Mouse (Mus musculus) E14TG2a.4 (cell line): ENCODE measurements around the gene Foxo6.

Experiments used
- CTCF ChIP-seq: conservative IDR thresholded peaks from 2 replicates; pipeline ENCODE4 v1.5.1; 2014; ENCODE audit warnings: low read length
- POU5F1 ChIP-seq: IDR thresholded peaks from 2 replicates; pipeline ENCODE4 v1.6.1; 2014; ENCODE audit warnings: low read length, borderline replicate concordance

- TF ChIP-seq CTCF (no peak), POU5F1 (no peak)
Observed at GRCm38 (mm10) chr4:120331992-120332391, 44.8 kb upstream of the Foxo6 start.
